Mouse (Mus musculus) neural tube, embryonic 15.5 days (tissue): ENCODE results near the gene Tmem25. TPM values are rescaled to one million over a fixed set of nuclear protein-coding genes. Genes with fewer than 3 reads are reported as not detected.
A peak's percentile ranks its signal among the peaks of the same experiment; 100 is the strongest.

ENCODE experiments used
- ATAC-seq: fragments of 200-750 bp; cut with Nextera tagmentation; 2 replicates; pipeline ENCODE4 v1.8.0; 2017; ENCODE audit warnings: mild to moderate bottlenecking, moderate TSS enrichment, moderate library complexity; ENCODE audit not compliant: low FRiP score
- H3K27ac ChIP-seq: fragments of 300-500 bp; sonication (generic); replicated peaks from 2 replicates; pipeline ENCODE4 v1.5.1; 2015; ENCODE audit warnings: mild to moderate bottlenecking, inconsistent platforms
- H3K27me3 ChIP-seq: fragments of 300-500 bp; sonication (generic); replicated peaks from 2 replicates; pipeline ENCODE4 v1.6.1; 2015; ENCODE audit warnings: inconsistent platforms
- H3K36me3 ChIP-seq: fragments of 300-500 bp; sonication (generic); 2 replicates; pipeline ENCODE4 v1.6.1; 2015; ENCODE audit warnings: inconsistent platforms
- H3K4me1 ChIP-seq: fragments of 300-500 bp; sonication (generic); 2 replicates; pipeline ENCODE4 v1.6.1; 2015; ENCODE audit warnings: inconsistent platforms
- H3K4me2 ChIP-seq: fragments of 300-500 bp; sonication (generic); 2 replicates; pipeline ENCODE4 v1.6.1; 2015; ENCODE audit warnings: inconsistent platforms, mild to moderate bottlenecking, moderate library complexity
- H3K4me3 ChIP-seq: fragments of 300-500 bp; sonication (generic); replicated peaks from 2 replicates; pipeline ENCODE4 v1.5.1; 2015; ENCODE audit warnings: mild to moderate bottlenecking, inconsistent platforms
- H3K9ac ChIP-seq: fragments of 300-500 bp; sonication (generic); replicated peaks from 2 replicates; pipeline ENCODE4 v1.6.1; 2015; ENCODE audit warnings: mild to moderate bottlenecking, inconsistent platforms
- H3K9me3 ChIP-seq: fragments of 300-500 bp; sonication (generic); replicated peaks from 2 replicates; pipeline ENCODE4 v1.6.1; 2016; ENCODE audit warnings: inconsistent platforms
- whole genome bisulfite sequencing: fragments of 180-500 bp; shearing (Covaris S2); methylation state at CpG from one replicate; pipeline ENCODE4 v1.1.7; 2015; ENCODE audit warnings: mixed read lengths; 5-methylcytosine and 5-hydroxymethylcytosine counted together
- polyA plus RNA-seq: library from polyadenylated mRNA; unstranded; fragments of >200 nt; fragmentation: Nextera tagmentation; extraction: Ambion mirVana; gene quantifications from 2 replicates; pipeline ENCODE4 v1.2.1, GENCODE M21; 2015

The Tmem25 gene
- polyA plus RNA-seq, 1 experiment from 2014 or later, result 28.9 TPM

DNA sequence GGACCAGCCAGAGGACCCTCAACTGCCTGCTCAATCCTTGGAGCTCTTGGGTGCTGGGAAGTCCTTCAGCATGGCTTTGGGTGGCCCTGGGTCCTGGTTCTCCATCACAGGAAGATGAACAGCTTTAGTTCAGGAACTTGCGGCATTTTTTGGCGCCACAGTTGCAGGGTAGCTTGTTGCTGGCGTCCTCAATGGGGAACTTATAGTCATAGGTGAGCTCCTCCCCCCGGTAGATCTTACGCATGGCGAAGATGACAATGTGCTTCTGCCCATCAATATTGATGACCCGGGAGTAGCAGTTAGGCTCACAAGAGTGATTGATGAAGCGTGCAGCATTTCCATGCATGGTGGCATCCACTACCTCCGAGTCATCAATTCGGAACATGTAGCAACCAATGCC, 8.7 kb upstream of the Tmem25 start:
- Histone ChIP-seq H3K4me2 (no peak overlapping the region), H3K27me3 (no peaks in the 10 kb centered on the region), H3K36me3 (peaks cover 78% of the 10 kb centered on the region), H3K9me3 (no peaks in the 10 kb centered on the region), H3K4me3 (no peak overlapping the region), H3K9ac (no peak overlapping the region), H3K4me1 (no peaks in the 10 kb centered on the region), H3K27ac (no peak overlapping the region)
- no peak for ATAC-seq
- WGBS, result 95% methylated on average over 10 of the region's 10 CpGs

DNA sequence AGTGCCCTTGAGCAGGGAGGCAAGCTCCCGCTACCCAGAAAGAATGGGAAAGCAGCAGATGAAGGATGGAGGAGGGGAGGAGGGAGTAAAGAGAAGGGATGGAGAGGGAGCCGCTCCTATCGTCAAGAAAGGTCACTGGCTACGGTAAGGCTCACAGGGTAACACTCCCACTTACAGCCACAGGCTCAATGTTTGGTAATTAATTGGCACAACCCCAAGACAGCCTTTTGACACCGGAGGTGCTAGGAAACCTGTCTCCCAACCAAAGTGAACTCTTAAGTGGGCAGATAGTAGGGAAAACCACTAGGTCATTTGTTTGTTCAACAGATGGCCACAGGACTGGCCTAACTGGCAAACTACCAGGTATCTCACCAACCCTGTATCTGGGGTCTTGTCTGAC, 8.0 kb upstream of the Tmem25 start:
- H3K9ac ChIP-seq, result no peak overlapping the region
- no peak for ATAC-seq
- no peaks in the 10 kb centered on the region for H3K27me3 ChIP-seq
- H3K4me1 ChIP-seq, result no peaks in the 10 kb centered on the region
- no peaks in the 10 kb centered on the region for H3K9me3 ChIP-seq
- H3K4me3 ChIP-seq, result no peak overlapping the region
- WGBS, result 77% methylated on average over 5 of the region's 5 CpGs
- H3K36me3 ChIP-seq, result peaks cover 73% of the 10 kb centered on the region
- H3K4me2 ChIP-seq, result no peak overlapping the region
- no peak overlapping the region for H3K27ac ChIP-seq

DNA sequence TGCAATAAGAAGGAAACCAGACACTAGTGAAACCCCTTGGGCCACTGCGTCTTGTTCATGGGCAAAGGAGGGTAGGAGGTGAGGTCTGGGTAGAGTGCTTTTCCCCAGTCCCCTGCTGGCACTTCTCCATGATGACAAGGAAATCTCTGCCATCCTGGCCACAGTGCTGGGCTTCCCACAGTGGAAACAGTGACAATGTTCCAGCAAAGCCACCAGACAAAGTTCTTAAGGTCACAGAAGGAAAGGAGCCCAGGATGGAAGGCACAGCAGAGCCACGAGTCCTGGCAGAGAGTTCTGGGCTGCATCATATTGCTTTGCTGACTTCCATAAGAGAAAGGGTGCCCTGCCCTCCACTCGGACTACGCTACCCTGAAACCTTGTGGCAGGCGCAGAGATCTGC, 6.4 kb upstream of the Tmem25 start:
- Histone ChIP-seq H3K27ac (no peak overlapping the region), H3K9me3 (no peaks in the 10 kb centered on the region), H3K4me2 (no peak overlapping the region), H3K4me3 (no peak overlapping the region), H3K36me3 (peaks cover 59% of the 10 kb centered on the region), H3K4me1 (no peaks in the 10 kb centered on the region), H3K27me3 (no peaks in the 10 kb centered on the region), H3K9ac (no peak overlapping the region)
- no peak for ATAC-seq
- 94% methylated on average over 5 of the region's 5 CpGs for WGBS

DNA sequence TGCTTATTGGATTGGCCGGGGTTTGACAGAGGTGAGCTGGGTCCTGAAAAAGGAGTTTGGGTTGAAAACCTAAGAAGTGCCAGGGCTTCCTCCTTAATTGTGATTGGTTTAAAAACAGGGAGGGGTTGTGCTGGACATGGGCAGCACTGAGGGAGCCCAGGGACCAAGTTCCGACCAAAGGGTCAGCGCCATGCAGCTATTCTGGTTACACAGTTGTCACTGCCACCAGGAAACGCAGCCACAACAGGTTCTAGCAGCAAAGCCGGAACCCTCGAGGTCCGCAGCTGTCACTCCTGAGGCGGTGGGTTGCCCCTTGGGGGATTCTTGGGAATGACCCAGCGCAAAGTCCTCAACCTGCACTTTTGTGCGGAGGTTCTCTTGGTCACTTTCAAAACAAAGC, 5.6 kb upstream of the Tmem25 start:
- no peaks in the 10 kb centered on the region for H3K9me3 ChIP-seq
- WGBS, result 94% methylated on average over 10 of the region's 10 CpGs
- H3K27me3 ChIP-seq, result no peaks in the 10 kb centered on the region
- peaks cover 50% of the 10 kb centered on the region for H3K36me3 ChIP-seq
- H3K27ac ChIP-seq, result no peak overlapping the region
- no peak overlapping the region for H3K4me2 ChIP-seq
- H3K4me3 ChIP-seq, result no peak overlapping the region
- no peak overlapping the region for H3K9ac ChIP-seq
- ATAC-seq, result no peak
- peaks cover 6% of the 10 kb centered on the region for H3K4me1 ChIP-seq

DNA sequence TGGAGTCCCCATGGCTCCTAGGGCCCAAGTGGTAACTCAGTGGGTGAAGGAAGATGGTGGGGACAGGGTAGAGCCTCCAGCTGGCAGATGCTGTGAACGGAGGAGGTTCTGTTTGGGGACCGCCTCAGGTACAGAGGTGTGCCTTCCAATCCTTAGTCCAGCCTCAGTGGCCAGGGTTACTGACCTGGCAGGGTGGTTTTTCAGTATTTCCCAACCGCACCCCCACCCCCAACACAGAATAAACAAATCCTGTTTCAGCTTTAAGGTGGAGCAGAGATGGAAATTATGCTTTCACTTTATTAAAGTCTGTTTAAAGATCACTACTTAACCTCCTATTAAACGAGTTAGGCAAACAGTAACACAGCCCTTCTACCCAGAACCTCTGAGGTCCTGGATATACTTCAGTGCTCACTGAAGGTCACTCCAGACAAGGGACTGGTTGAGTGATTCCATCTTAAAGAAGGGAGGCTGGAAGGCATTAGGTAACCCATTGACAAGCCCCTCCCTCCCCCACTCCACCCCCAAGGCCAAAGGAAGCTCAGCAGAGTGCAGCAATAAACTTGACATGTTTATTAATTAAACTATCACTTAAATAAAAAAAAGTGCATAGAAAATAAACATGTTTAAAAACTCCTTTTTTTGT, 3.8 kb upstream of the Tmem25 start, which contains the start of gene Ttc36:
Gene Ttc36 (minus strand): TSS at position 265 of the 643 bp plus-strand sequence.
- Histone ChIP-seq H3K27me3 (no peaks in the 10 kb centered on the region), H3K4me3 (no peak within 1 kb of the TSS), H3K36me3 (peaks cover 33% of the 10 kb centered on the region), H3K4me2 (no peak within 1 kb of the TSS), H3K4me1 (peaks cover 20% of the 10 kb centered on the region), H3K27ac (no peak within 1 kb of the TSS), H3K9ac (no peak within 1 kb of the TSS), H3K9me3 (no peaks in the 10 kb centered on the region)
- ATAC-seq, result no peak
- 84% methylated on average over 4 of the region's 4 CpGs for WGBS

DNA sequence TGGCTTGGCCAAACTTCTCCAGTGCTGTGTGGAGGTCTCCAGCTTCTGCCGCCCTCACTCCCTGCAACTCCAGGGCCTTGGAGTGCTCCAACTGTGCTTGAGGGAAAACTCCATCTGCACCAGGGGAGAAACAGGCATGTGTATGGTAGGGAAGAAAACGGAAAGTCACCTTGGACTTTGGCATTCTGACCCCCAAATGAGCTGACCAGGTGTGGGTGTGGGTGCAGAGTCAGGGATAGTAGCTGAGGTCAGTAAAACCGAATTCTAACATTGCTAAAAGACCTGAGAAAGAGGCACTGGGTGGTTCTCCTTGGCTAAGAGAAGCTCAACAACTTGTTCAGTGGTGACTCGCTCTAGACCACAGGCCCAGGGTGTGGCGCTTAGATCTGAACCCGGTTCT, 2.6 kb upstream of the Tmem25 start:
- 85% methylated on average over 6 of the region's 6 CpGs for WGBS
- H3K9me3 ChIP-seq, result no peaks in the 10 kb centered on the region

DNA sequence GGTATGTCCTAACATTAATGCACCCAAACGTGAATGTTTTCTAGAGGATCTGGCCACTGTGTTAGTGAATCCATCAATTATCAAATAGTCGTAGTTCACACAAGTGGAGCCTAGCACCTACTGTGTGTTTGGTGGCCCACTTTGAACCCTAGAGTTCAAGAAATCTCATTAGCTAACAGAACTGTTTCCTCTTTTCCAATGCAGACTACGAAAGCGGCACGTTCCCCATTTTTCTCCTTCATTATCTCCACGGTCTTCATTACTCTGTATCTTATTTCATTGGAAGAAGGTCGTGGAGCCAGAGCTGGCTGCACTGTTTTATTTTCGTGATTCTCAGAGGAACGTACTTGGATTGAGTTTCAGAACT, 834 bp upstream of the Tmem25 start:
- H3K4me3 ChIP-seq, result peak overlapping the region; percentile 50
- no peak for ATAC-seq
- H3K4me1 ChIP-seq, result peaks cover 21% of the 10 kb centered on the region
- H3K9ac ChIP-seq, result peak overlapping the region; percentile 56
- H3K27ac ChIP-seq, result peak overlapping the region; percentile 74
- no peaks in the 10 kb centered on the region for H3K9me3 ChIP-seq
- peak overlapping the region; percentile 97 for H3K4me2 ChIP-seq
- WGBS, result 45% methylated on average over 9 of the region's 9 CpGs
- peaks cover 4% of the 10 kb centered on the region; the same call in 1 of the 2 replicates for H3K36me3 ChIP-seq
- H3K27me3 ChIP-seq, result no peaks in the 10 kb centered on the region

More for the DNA sequence above, 2.6 kb upstream of the Tmem25 start:
- Histone ChIP-seq H3K4me1 (peaks cover 21% of the 10 kb centered on the region), H3K36me3 (peaks cover 20% of the 10 kb centered on the region), H3K27ac (no peak overlapping the region), H3K27me3 (no peaks in the 10 kb centered on the region), H3K4me3 (no peak overlapping the region), H3K9ac (no peak overlapping the region), H3K4me2 (no peak overlapping the region)
- ATAC-seq, result no peak

DNA sequence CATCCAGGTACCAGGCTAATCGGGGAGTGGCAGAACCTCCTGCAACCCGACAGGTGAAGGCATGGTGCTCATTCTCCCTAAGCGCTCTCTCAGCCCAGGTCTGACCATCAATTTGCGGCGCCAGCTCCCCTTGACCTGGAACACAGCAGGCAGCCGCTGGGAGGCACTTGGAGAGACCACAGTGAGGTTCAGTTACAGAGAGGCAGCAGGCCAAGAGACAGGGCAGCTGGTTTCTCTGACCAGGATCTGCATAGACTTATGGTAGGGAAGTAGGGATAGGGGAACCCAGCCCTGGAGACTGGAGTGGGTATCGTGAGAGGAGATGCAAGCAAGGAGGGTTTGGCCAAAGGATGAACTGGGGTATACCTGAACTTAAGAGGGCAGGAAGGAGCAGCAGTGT, 809 bp downstream of the Tmem25 start:
- ATAC-seq, result no peak
- WGBS, result 38% methylated on average over 7 of the region's 7 CpGs
- no peaks in the 10 kb centered on the region for H3K36me3 ChIP-seq
- H3K27ac ChIP-seq, result no peak overlapping the region; the same call in 1 of the 2 replicates
- H3K4me1 ChIP-seq, result peaks cover 21% of the 10 kb centered on the region
- H3K4me3 ChIP-seq, result peak overlapping the region; percentile 50
- H3K4me2 ChIP-seq, result peak overlapping the region; percentile 97
- H3K9ac ChIP-seq, result peak overlapping the region; percentile 56
- H3K9me3 ChIP-seq, result no peaks in the 10 kb centered on the region
- no peaks in the 10 kb centered on the region for H3K27me3 ChIP-seq

DNA sequence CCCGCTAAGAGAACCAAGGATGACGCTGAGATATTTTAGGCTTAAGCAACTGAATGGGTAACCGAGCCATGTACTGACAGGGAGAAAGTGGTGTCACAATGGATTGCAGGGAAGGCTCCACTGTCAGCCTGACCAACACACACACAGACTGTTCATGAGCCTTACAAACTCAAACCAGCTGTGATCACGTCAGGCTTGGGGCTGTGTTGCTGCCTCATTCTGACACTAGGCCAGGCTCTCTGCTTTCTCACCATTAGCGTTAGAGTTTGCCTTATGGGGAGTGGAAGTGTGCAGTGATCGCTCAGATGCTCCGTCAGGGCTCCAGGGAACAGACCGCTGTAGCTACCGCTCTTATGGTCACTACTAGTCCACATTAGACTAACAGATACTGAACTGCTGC, 6.3 kb downstream of the Tmem25 start:
- H3K4me1 ChIP-seq, result peaks cover under 1% of the 10 kb centered on the region; the same call in 1 of the 2 replicates
- no peaks in the 10 kb centered on the region for H3K27me3 ChIP-seq
- no peaks in the 10 kb centered on the region for H3K9me3 ChIP-seq
- no peak overlapping the region for H3K27ac ChIP-seq
- 77% methylated on average over 9 of the region's 9 CpGs for WGBS
- no peak overlapping the region for H3K4me3 ChIP-seq
- peaks cover 49% of the 10 kb centered on the region for H3K36me3 ChIP-seq
- no peak overlapping the region for H3K4me2 ChIP-seq
- no peak for ATAC-seq
- H3K9ac ChIP-seq, result no peak overlapping the region

DNA sequence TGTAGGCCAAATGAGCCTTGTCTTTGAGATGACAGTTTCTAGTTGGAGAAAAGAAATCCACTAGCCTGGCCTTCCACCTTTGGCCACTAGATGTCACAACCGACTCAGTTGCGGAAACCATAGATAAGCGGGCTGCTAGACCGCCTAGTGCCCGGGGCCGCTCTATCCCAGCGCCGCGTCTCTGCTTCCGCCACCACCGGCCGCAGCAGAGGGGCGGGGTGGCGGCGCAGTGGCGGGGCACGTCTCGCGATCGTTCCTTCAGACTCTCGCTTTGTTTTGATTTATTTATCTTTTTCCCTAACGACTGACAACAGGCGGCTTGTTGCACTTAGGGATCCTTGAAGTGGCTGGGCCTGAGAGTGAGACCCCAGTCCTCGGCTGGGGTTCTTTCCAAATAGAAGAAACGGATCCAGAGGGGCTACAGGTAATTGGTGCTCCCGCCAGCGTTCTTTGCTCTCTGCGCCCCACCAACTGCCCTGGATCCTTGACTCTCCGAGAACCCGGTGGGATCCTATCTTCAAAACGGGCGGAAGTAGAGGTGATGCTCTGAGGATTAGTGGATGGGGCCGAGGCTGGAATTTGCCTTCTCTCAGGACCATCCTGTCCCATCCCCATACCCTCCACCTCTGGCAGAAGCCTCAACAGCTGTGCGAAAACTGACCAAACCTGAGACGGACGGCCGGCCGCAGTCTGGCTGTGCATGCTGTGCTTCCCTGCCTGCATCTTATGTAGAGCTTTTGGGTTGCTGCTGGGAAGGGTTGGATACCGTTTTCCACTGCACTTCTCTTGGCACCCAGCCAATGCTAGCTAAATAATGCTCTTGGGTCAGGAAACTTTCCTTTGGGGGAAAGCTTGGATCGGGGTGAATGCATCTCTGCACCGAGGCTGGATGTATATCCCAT, 26.1 kb downstream of the Tmem25 start:
- under 1% methylated on average over 41 of the region's 41 CpGs for WGBS
- peak overlapping the region; percentile 87 for H3K4me2 ChIP-seq
- peaks cover 6% of the 10 kb centered on the region for H3K36me3 ChIP-seq
- peak overlapping the region; percentile 89 for H3K9ac ChIP-seq
- peak overlapping the region; percentile 83 for H3K4me3 ChIP-seq
- H3K4me1 ChIP-seq, result peaks cover 29% of the 10 kb centered on the region
- no peaks in the 10 kb centered on the region for H3K9me3 ChIP-seq
- peak overlapping the region; percentile 92 for H3K27ac ChIP-seq
- peak; percentile 98 for ATAC-seq
- H3K27me3 ChIP-seq, result no peaks in the 10 kb centered on the region

DNA sequence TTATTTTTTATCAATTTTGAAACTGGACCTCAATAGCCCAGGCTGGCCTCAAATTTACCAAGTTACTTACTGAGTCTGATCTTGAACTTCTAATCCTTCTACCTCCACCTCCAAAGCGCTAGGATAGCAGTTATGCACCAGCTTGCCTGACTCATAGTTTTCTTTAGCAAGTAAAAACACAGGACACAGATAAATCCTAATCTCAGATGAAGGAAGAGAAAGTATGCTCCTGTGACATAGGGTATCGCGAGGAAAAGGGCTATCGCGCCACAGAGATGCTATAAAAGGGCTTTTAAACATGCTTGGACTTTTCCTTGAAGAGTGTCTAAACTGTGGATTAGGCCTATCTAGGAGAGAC, 26.7 kb downstream of the Tmem25 start:
- H3K4me1 ChIP-seq, result peaks cover 29% of the 10 kb centered on the region
- H3K27me3 ChIP-seq, result no peaks in the 10 kb centered on the region
- no peak for ATAC-seq
- no peaks in the 10 kb centered on the region for H3K9me3 ChIP-seq
- H3K4me2 ChIP-seq, result no peak overlapping the region
- peak overlapping the region; percentile 51; the same call in 1 of the 2 replicates for H3K27ac ChIP-seq
- no peak overlapping the region for H3K9ac ChIP-seq
- WGBS, result 25% methylated on average over 5 of the region's 5 CpGs
- no peak overlapping the region for H3K4me3 ChIP-seq
- peaks cover 6% of the 10 kb centered on the region for H3K36me3 ChIP-seq

DNA sequence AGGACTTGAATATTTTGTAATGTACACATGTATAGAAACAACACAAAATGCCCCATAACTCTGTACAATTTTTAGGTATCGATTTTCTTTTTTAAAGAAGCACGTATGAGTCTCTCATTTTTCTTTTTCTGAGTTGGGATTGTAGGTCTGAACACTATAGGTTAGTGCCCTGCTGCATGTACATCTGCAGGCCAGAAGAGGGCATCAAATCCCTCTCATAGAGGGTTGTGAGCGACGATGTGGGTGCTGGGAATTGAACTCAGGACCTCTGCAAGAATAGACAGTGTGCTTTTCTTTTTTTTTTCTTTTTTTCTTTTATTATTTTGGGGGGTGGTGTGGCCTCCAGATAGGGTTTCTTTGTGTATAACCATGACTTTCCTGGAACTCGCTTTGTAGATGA, 27.7 kb downstream of the Tmem25 start:
- Histone ChIP-seq H3K4me2 (no peak overlapping the region), H3K9ac (no peak overlapping the region)

More for the DNA sequence above, 27.7 kb downstream of the Tmem25 start:
- Histone ChIP-seq H3K4me1 (peaks cover 34% of the 10 kb centered on the region), H3K36me3 (peaks cover 6% of the 10 kb centered on the region), H3K27me3 (no peaks in the 10 kb centered on the region), H3K27ac (no peak overlapping the region), H3K9me3 (no peaks in the 10 kb centered on the region), H3K4me3 (no peak overlapping the region)
- WGBS, result 93% methylated on average over 5 of the region's 5 CpGs
- ATAC-seq, result no peak
